Mouse (Mus musculus): ENCODE results near the gene Slc38a1. TPM values are rescaled to one million over a fixed set of nuclear protein-coding genes. Genes with fewer than 3 reads are reported as not detected.

The Slc38a1 gene
- polyA plus RNA-seq, 1 experiment from 2014 or later, result 89.6 TPM

DNA sequence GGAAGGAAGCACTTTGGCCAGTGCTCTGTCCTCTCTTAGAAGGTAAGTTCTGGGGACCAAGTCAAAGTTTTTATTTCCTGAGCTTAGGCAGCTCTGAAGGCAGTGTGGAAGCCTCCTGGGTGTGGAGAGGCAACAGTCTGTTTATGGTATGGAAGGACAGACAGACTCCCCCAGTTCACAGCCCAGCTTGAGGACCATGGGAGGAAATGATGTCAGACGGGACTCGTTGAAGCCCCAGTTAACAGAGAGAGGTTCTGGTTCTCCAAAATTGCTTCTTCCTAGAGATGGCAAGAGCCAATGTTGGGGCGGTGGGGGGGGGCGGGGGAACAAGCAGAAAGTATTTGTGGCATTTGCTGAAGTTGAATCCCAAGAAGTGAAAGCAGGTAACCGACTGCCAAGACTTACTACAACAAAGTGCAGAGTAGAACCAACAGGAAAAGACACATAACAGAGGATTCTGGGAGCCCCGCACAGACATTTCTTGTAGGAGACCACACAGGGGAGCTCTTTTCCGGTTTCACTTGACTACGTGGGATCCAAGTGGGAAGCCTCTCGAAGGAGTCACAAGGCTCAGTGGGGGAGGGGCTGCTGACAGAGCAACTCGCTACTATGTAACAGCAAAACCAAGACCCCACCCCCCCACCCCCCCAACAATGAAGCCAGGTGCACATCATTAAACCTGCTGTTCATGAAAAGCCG is 41.6 kb upstream of the Slc38a1 start:
- no peak for ATAC-seq (ENCODE audit: insufficient number of reproducible peaks, insufficient read depth, low FRiP score, low TSS enrichment)
- Histone ChIP-seq H3K9me3 (no peaks in the 10 kb centered on the region), H3K4me2 (replicated peaks) (0 out of 2 replicates have a peak overlapping the region, but pooled peaks have one; percentile 9), H3K4me1 (0 out of 2 replicates have a peak, but pooled peaks cover 4% of the 10 kb centered on the region), H3K27me3 (no peaks in the 10 kb centered on the region), H3K27ac (no peak overlapping the region), H3K4me3 (no peak overlapping the region), H3K36me3 (peaks cover 15% of the 10 kb centered on the region), H3K9ac (no peak overlapping the region)
- WGBS, result 43% methylated on average over 11 of the region's 11 CpGs

DNA sequence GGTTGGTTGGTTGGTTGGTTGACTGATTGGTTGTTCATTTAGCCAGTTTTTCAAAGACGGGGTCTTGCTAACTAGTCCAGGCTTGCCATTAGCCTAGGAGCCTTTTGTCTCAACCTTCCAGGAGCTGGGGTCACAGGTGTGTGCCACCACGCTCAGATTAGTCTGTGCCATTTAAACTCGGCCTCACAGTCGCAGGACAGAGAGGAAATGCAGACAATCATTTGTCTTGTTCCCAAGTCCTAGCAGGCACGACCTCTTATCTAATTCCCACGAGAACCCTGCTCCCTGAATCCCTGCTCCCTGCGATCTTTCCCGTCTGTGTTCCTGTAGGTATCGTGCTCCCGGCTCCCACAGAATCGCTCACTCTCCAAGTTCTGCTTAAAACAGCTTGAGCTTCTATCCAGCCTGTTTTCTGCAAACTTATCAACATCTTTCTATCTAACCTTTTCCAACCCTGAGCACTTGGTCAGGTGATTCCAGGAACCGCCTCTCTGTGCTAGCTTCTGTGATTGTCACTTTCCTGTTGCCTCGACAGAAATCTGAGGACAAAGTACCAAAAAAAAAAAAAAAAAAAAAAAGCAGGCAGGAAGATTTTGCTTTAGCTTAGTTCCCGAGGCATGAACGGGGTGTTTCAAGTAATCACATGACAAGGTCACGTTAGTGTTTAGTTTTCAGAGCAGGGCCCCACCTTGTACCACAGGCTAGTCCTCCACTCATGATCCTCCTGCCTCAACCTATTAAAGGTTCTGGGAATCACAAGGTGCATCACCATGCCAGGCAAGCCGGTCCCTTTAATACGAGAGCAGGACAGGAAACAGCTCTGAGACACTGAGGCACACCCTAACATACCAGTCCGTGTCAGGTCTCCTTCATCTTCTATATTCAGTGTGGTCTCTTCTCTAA is 36.4 kb upstream of the Slc38a1 start:
- Histone ChIP-seq H3K9me3 (no peaks in the 10 kb centered on the region), H3K4me3 (no peak overlapping the region), H3K27ac (no peak overlapping the region), H3K27me3 (no peaks in the 10 kb centered on the region), H3K36me3 (no peaks in the 10 kb centered on the region), H3K4me2 (replicated peaks) (no peak overlapping the region), H3K4me1 (peaks cover 12% of the 10 kb centered on the region), H3K9ac (no peak overlapping the region)
- 61% methylated on average over 19 of the region's 19 CpGs for WGBS
- ATAC-seq (ENCODE audit: insufficient number of reproducible peaks, insufficient read depth, low FRiP score, low TSS enrichment), result no peak

DNA sequence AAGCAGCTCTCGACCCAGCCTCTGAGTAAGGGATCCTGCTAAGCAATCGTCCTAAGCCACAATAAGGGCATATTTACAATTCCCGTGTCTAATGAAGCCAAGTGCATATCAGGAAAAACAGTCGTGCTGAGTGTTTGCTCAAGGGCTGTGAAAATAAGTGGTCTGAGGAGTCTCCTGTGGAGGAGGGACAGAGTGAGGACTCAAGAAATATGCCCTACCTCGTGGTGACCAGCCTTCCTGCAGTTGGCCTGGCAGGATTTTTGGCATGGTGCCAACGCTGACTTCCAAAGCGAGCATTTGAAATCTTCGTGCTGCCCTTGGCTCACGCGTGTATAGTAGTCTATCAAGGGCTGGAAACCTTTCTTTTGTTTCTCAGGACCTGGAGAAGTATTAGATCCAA is 33.8 kb upstream of the Slc38a1 start:
- H3K9me3 ChIP-seq, result no peaks in the 10 kb centered on the region
- no peaks in the 10 kb centered on the region for H3K36me3 ChIP-seq
- WGBS, result 64% methylated on average over 10 of the region's 10 CpGs
- H3K4me1 ChIP-seq, result peaks cover 12% of the 10 kb centered on the region
- no peaks in the 10 kb centered on the region for H3K27me3 ChIP-seq
- H3K27ac ChIP-seq, result no peak overlapping the region
- no peak overlapping the region for H3K4me2 ChIP-seq (replicated peaks)
- no peak overlapping the region for H3K4me3 ChIP-seq
- no peak overlapping the region for H3K9ac ChIP-seq
- ATAC-seq (ENCODE audit: insufficient number of reproducible peaks, insufficient read depth, low FRiP score, low TSS enrichment), result no peak

DNA sequence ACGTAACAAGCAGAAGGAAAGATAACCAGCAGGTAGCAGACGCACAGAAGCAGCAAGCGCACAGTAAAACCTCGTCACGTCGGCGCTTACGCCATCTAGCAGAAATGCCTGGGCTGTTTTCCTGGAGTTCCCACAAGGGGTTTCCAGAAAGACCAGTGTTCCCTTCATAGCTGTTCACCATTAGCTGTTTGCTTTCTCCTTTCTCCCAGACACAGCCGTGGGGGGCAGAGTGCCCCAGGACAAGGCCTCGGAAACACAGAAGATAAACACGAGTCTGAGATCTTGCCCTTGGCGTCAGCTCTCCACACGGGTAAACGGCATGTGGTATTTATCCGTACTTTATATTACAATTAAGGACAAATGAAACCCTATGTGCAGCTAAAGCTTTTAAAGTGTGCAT is 33.0 kb upstream of the Slc38a1 start:
- 68% methylated on average over 15 of the region's 15 CpGs for WGBS
- no peak for ATAC-seq (ENCODE audit: insufficient number of reproducible peaks, insufficient read depth, low FRiP score, low TSS enrichment)
- Histone ChIP-seq H3K4me2 (replicated peaks) (no peak overlapping the region), H3K27me3 (no peaks in the 10 kb centered on the region), H3K9ac (no peak overlapping the region), H3K4me1 (peaks cover 12% of the 10 kb centered on the region), H3K27ac (no peak overlapping the region), H3K4me3 (no peak overlapping the region), H3K9me3 (no peaks in the 10 kb centered on the region), H3K36me3 (no peaks in the 10 kb centered on the region)

DNA sequence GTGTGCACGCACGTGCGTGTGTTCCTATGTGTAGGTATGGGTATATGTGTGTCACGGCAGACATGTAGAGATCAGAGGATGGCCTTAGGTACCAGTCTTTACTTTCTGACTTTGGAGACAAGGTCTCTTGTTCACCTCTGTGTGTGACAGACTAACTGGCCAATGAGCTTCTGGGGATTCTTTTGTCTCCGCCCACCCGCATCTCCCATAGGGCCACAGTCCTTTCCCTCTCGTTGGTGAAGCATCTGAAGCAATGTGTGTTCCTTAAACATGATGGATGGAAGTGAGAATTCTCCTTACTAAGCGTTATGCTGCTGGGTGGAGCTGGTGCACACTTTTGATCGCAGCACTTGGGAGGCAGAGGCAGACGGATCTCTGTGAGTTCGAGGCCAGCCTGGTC is 32.3 kb upstream of the Slc38a1 start:
- no peak for ATAC-seq (ENCODE audit: insufficient number of reproducible peaks, insufficient read depth, low FRiP score, low TSS enrichment)
- no peaks in the 10 kb centered on the region for H3K9me3 ChIP-seq
- H3K4me3 ChIP-seq, result no peak overlapping the region
- no peak overlapping the region for H3K9ac ChIP-seq
- no peak overlapping the region for H3K27ac ChIP-seq
- WGBS, result 78% methylated on average over 11 of the region's 11 CpGs
- H3K27me3 ChIP-seq, result no peaks in the 10 kb centered on the region
- peaks cover 12% of the 10 kb centered on the region for H3K4me1 ChIP-seq
- H3K36me3 ChIP-seq, result no peaks in the 10 kb centered on the region
- no peak overlapping the region for H3K4me2 ChIP-seq (replicated peaks)

DNA sequence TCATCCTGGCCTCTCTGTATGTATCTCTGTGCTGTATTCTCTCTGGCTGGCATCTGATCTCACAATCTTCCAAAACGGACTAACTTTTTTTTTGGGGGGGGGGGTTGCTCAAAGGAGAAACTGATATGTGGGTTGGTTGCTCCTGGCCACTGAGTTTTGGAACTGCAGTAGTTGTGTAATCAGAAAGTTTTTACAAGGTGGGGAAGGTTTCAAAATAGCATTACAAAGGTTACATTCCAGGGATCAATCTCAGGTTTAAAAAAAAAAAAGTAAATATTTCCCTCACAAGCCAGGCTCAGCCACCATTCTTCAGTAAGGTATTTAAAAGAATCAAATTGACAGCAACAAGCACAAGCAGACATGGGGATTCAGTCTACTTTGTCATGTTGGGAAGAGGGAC is 31.4 kb upstream of the Slc38a1 start:
- ATAC-seq (ENCODE audit: insufficient number of reproducible peaks, insufficient read depth, low FRiP score, low TSS enrichment), result no peak
- no peaks in the 10 kb centered on the region for H3K27me3 ChIP-seq
- no peaks in the 10 kb centered on the region for H3K36me3 ChIP-seq
- no peak overlapping the region for H3K4me3 ChIP-seq
- H3K27ac ChIP-seq, result no peak overlapping the region
- WGBS, result 54% methylated on average over 1 of the region's 1 CpGs
- H3K4me2 ChIP-seq (replicated peaks), result no peak overlapping the region
- no peak overlapping the region for H3K9ac ChIP-seq
- H3K9me3 ChIP-seq, result no peaks in the 10 kb centered on the region
- peaks cover 12% of the 10 kb centered on the region for H3K4me1 ChIP-seq

DNA sequence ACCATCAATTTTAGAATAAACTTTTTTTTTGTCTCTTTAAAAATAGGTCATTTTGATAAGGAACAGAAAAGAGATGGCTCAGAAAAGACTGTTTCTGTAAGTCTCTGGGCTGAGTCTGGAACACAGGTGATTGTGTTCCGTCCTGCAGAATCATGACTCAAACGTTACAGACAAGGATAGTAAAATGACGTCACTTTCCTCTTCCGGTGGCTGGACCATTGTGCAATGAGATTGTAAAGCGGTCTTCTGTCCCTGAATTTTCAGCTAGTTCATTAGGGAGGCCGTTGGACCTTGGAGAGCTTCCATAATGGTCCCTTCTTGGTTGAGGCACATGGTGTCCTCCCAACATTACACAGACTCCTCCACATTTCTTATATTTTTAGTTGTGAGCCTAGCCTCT is 27.0 kb upstream of the Slc38a1 start:
- no peak for ATAC-seq (ENCODE audit: insufficient number of reproducible peaks, insufficient read depth, low FRiP score, low TSS enrichment)
- Histone ChIP-seq H3K4me1 (no peaks in the 10 kb centered on the region), H3K9me3 (no peaks in the 10 kb centered on the region), H3K9ac (no peak overlapping the region), H3K4me3 (no peak overlapping the region), H3K27ac (no peak overlapping the region), H3K36me3 (no peaks in the 10 kb centered on the region), H3K4me2 (replicated peaks) (no peak overlapping the region), H3K27me3 (no peaks in the 10 kb centered on the region; the same call in 1 of the 2 replicates)
- WGBS, result 86% methylated on average over 6 of the region's 6 CpGs

DNA sequence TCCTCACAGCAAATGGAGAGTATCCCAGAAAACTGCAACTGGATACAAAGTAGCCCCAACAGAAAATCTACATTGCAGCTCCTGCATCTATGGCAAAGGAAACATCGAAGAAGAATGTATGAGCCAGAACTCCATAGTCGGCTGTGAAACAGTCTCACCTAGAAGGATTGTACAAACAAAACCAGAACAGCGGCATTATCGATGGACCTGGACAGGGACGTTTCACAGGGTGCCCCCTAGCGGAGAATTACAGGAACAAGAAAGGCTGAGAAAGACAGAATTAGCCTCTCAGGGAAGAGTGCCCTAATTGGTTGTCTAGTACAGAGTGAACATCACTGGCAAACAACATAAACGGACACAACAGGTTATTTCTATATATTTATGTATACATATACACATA is 23.9 kb upstream of the Slc38a1 start:
- Histone ChIP-seq H3K27ac (no peak overlapping the region), H3K4me1 (no peaks in the 10 kb centered on the region), H3K9ac (no peak overlapping the region), H3K36me3 (no peaks in the 10 kb centered on the region), H3K4me3 (no peak overlapping the region), H3K9me3 (no peaks in the 10 kb centered on the region), H3K4me2 (replicated peaks) (peak overlapping the region; percentile 43), H3K27me3 (no peaks in the 10 kb centered on the region; the same call in 1 of the 2 replicates)
- ATAC-seq (ENCODE audit: insufficient number of reproducible peaks, insufficient read depth, low FRiP score, low TSS enrichment), result no peak
- WGBS, result 4% methylated on average over 7 of the region's 7 CpGs

DNA sequence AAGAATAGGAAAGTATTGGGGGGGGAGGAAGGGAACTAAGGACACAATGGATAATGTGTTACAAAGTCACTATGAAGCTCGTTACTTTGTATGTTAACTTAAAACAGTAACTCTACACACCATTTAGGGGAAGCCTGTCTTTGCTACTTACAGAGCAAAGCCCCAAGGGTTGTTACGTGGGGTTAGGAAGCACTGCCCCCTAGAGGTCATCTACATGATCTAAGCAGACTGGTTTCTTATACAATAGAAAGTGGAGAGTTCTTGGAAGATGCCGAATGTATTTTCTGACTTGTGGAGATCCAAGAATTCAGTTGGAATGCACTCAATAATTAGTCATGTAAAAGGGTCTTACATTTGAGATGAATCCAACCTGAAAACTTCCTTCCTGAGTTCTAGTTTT is 23.2 kb upstream of the Slc38a1 start:
- peak overlapping the region; percentile 43; the same call in 1 of the 2 replicates for H3K4me2 ChIP-seq (replicated peaks)
- peak; percentile 75; the same call in 1 of the 2 replicates for ATAC-seq (ENCODE audit: insufficient number of reproducible peaks, insufficient read depth, low FRiP score, low TSS enrichment)

DNA sequence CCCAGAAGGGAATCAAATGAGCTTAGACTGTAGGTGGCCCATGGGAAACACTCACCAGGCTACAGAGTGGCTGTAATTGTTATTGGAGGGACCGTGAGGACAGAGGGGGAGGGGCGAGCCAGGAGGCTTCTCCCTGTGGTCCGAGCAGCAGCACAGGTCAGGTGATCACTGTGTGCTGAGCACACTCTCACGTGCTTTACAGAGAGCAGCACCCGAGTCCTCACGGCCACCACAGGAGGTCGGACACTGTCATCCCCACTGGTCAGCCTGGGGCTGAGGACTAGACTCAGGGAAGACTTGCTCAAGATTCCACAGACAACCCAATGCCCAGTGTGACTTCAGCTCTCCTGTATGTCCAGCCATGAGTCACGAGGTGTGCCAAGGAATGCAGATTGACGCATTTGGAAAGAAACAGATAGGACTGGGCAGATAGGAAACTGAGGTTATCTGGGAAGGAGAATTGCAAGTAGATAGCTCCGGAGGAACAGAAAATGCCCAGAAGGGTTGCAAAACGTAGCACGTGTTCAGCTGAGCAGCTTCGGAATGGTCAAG is 18.0 kb upstream of the Slc38a1 start:
- Histone ChIP-seq H3K27ac (no peak overlapping the region), H3K4me3 (no peak overlapping the region), H3K9ac (no peak overlapping the region), H3K4me2 (replicated peaks) (no peak overlapping the region), H3K27me3 (no peaks in the 10 kb centered on the region), H3K9me3 (no peaks in the 10 kb centered on the region), H3K4me1 (no peaks in the 10 kb centered on the region), H3K36me3 (no peaks in the 10 kb centered on the region)
- ATAC-seq (ENCODE audit: insufficient number of reproducible peaks, insufficient read depth, low FRiP score, low TSS enrichment), result no peak
- WGBS, result 58% methylated on average over 13 of the region's 13 CpGs

More for the DNA sequence above, 23.2 kb upstream of the Slc38a1 start:
- no peak overlapping the region for H3K9ac ChIP-seq
- H3K4me1 ChIP-seq, result no peaks in the 10 kb centered on the region
- no peaks in the 10 kb centered on the region for H3K36me3 ChIP-seq
- no peaks in the 10 kb centered on the region; the same call in 1 of the 2 replicates for H3K27me3 ChIP-seq
- H3K9me3 ChIP-seq, result no peaks in the 10 kb centered on the region
- H3K4me3 ChIP-seq, result no peak overlapping the region
- WGBS, result 9% methylated on average over 3 of the region's 3 CpGs
- no peak overlapping the region for H3K27ac ChIP-seq

DNA sequence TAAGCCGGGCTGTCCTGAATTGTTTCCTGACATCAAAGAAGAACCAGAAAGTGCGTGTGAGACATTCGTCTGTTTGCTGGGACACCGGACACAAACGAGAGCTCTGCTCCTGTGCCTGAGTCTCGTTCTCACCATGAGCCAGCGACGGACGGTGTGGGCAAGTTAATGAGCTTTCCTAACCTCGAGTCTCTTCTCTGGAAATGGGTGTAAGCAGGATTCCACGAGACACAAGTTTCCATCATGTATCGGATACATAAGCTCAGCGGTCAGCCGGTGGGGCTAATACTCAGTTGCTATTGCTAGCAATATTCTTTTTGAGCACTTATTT is 15.5 kb upstream of the Slc38a1 start:
- WGBS, result 71% methylated on average over 14 of the region's 14 CpGs
- H3K9me3 ChIP-seq, result no peaks in the 10 kb centered on the region
- no peak for ATAC-seq (ENCODE audit: insufficient number of reproducible peaks, insufficient read depth, low FRiP score, low TSS enrichment)
- H3K4me2 ChIP-seq (replicated peaks), result 0 out of 2 replicates have a peak overlapping the region, but pooled peaks have one; percentile 7
- no peak overlapping the region for H3K9ac ChIP-seq
- H3K36me3 ChIP-seq, result no peaks in the 10 kb centered on the region
- no peaks in the 10 kb centered on the region for H3K27me3 ChIP-seq
- H3K4me3 ChIP-seq, result no peak overlapping the region
- H3K4me1 ChIP-seq, result no peaks in the 10 kb centered on the region
- no peak overlapping the region for H3K27ac ChIP-seq

Data from embryonic facial prominence, embryonic 12.5 days (tissue).